Mouse (Mus musculus): ENCODE data around the gene Cacna2d1.

GRCm38 (mm10) chr5:16309168-16310006, 374.9 kb downstream of the Cacna2d1 start:
- no peak for TF ChIP-seq POLR2A (IDR thresholded peaks at IDR 0.05; ENCODE audit: borderline replicate concordance, control insufficient read depth, low read depth, low read length)
- peak; percentile 68 for TF ChIP-seq CTCF (IDR thresholded peaks at IDR 0.05; ENCODE audit: control insufficient read depth, insufficient read depth, low read length)
